Mouse (Mus musculus) ES-Bruce4 (cell line): Measurements from ENCODE around the gene Acot7.

Experiments
- CTCF ChIP-seq: IDR thresholded peaks from one replicate; pipeline ENCODE4 v1.8.1; 2011; ENCODE audit warnings: low read depth, low read length
- EP300 ChIP-seq: IDR thresholded peaks from 2 replicates; pipeline ENCODE4 v1.6.1; 2011; ENCODE audit warnings: low read depth, low read length; ENCODE audit not compliant: insufficient read depth
- POLR2A ChIP-seq: IDR thresholded peaks from one replicate; pipeline ENCODE4 v1.8.1; 2011; ENCODE audit warnings: low read length; ENCODE audit not compliant: insufficient read depth

- TF ChIP-seq POLR2A: no peak
- no peak for TF ChIP-seq CTCF
- no peak for TF ChIP-seq EP300
These were observed 82.5 kb downstream of the Acot7 start for GRCm38 (mm10) chr4:152260451-152260850.
